Mouse (Mus musculus) granulocyte monocyte progenitor cell, adult 5-6 weeks (primary cell): ENCODE measurements at regions not wholly inside any gene's neighbourhood (a gene's known extent, or its start where the extent isn't known, plus 50 kb on each side); places are given as distances from the start of the nearest gene placed in this dataset.

ENCODE experiments used
- ATAC-seq: replicated peaks from 2 replicates; pipeline ENCODE4 v1.8.0; 2016; ENCODE audit warnings: mild to moderate bottlenecking, moderate TSS enrichment, inconsistent platforms; ENCODE audit not compliant: poor library complexity, severe bottlenecking

DNA sequence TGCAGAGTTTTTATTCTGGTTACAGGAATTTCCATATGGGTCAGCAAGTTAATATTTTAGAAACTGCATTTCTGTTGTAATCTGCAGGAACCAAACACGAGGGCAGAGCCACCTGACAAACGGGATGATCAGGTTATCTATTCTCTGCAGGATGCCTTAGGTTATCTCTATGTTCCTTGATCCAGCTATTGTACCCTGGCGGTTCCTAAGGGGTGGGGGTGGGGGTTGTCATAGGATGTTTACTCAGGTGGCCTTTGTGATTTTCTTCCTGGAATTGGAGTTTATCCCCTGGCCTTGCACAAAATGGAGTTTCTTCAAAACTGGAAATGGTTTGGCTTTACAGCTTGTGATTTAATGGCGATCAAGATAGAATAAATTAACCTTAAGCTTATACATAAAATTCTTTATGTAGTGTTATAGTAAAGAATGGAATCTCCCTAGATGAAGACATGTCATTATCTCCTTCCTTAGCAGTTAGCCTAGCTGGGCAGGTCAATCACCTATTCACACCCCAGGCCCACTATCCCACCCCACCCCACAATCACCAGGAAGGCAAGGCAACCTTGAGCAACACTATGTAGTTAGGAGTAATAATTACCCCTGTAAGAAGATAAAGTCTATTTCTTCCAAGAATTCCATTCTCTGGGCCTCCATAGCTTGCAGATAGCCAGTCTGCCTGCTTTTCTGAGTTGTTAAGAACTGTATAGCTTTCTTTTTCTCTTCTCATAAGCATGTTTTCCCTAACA is 192.3 kb upstream of the B430218F22Rik start:
- no peak for ATAC-seq

DNA sequence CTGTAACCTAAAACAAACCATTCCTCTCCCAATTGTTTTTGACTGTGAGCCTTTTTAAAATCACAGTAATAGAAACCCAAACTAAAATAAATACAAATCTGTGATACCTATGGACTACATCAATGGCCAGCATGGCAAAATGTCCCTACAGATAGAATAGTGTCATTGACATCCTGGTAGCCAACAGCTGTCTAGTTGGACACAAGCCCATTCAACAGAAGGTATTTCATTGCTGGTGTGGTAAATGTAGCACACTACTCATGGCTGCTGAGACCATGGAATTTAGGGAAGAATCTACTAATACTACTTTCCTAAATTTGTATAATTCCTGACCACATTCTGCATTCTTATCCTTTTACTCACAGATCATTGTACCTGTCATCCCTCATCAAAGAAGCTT is 178.3 kb upstream of the B430218F22Rik start:
- ATAC-seq, result no peak

DNA sequence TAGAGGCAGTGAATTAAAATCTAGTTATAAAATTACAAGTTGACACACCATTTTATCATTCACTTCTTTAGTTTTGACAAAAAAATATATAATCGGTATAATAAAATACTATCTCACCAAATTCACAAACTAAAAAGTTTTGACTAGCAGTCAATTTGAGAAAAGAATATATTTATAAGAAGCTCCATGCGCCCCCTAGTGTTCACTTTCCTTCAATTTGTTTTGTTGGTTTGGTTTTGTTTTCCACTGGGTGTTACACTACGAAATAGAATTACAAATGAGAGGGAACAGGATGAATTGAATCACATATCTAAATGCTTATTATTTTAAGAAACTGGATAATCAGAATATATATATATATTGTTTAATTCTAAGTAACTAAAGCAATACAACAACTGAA is 159.1 kb upstream of the B430218F22Rik start:
- no peak for ATAC-seq

DNA sequence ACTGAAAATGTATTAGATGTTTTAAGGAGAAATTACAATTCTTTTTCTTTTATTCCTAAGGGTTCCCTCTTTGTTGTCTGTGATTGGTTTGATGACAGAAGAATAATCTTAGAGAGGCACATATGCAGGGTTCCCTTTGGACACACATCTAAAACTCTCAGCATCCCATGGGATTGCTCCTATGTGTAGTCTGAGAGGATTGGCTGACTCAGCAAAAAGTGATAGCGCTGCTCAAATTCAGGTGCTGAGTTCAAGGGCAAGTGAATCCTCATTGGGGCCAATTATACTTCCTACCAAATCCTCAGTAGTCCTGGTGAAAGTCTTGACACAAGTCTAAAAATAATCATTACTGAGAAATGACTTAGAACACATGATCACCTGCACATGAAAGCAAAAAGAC is 148.5 kb upstream of the B430218F22Rik start:
- ATAC-seq, result no peak

DNA sequence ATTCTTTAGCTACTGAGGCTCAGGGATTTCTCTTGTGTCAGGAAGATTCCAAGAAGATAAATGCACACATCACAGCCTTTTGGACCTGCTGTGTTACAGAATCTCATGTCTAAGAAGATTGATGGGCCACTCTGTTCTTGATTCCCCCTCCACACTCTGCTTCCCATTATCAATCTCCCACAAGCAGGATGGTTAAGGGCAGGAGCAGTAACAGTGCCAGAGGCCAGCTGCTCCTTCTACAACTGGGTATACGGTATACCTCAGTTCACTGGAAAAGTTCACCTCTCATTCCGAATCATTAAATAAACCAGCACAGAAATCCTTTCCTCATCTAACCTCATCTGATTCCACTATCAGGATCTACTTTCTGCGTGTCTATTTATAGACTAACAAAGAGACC is 141.8 kb upstream of the B430218F22Rik start:
- no peak for ATAC-seq

DNA sequence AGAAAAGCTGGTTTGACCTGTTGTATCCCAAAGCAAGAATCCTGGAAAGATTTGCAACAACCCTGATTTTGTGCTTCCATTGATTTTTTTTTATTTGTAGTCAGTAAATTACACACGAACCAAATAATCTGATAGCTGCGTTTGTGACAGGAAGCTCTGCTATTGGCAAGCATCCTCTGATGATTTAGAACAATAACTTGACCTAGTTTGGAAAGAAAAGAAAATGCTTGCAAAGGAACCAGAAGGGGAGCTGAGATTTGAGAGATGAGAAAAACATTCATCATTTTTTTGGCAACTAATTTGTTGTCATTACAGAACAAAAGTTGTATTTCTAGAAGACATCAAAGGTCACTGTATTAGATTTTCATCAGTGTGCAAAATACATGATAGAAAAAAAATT is 140.9 kb upstream of the B430218F22Rik start:
- no peak for ATAC-seq

DNA sequence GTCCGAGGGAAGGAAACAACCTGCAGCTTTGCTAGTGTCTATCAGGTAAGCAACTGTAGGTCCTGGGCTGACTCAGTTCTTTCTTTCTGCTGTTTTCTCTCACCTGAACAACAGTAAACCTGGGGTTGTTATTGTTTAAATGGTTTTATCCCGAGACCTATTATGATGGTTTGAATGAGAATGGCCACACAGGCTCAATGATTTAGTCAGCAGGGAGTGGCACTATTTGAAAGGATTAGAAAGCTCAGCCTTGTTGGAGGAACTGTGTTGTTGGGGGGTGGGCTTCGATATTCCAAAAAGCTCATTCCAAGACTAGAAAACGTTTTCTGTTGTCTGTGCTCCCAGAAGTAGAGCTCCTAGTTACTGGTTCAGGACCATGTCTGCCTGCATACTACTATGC is 126.8 kb upstream of the B430218F22Rik start:
- ATAC-seq, result no peak

DNA sequence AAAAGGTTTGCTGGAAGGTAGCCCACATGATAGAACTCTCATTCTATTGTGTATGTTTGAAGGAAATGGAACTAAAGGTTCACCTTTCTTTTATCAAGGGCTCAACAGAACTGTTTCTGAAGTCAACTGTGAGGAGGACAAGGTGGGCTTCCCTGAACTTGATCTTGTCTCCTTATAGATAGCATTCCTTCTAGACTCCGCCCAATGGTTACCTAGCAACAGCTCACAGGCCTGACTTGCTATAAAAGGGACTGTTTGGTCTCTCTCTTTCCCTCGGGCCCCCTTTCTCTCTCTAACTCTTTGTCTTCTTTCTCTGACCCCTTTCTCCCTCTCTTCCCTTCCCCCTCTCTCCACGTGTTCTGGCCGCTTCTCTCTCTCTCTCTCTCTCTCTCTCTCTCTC is 123.5 kb upstream of the B430218F22Rik start:
- no peak for ATAC-seq

DNA sequence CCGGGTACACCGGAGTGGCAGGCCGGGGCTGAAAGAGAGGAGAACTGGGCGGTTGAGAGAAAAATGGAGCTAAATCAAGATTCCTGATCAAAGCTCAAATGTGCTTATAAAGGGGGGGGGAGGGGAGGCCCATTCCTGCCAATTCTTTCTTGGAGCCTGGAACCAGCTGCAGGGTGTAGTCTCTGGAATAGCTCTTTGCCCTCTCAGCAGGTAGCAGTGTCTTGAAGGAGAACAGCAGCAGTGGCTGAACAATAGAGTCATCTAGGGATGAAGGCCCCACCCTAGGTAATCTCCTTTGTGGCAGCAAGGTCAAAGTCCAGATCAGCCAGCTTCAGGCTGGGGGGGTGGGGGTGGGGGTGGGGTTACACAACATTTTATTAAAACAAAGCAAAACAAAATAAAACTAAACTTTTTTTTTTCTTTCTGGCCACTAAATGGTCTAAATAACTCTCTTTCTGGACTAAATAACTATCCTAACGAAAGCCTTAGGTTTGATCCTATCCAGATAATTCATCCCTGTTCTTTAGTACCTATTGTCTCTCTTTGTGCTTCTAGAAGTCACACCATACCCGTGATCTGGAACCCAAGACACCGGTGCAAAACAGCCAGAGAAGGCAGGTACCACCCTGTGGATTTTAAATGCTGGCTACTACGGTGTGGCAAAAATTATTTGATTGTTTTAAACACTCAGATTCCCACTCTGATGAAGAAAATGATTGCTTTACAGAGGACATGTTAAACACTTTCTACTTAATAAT is 120.5 kb upstream of the B430218F22Rik start:
- ATAC-seq, result no peak

DNA sequence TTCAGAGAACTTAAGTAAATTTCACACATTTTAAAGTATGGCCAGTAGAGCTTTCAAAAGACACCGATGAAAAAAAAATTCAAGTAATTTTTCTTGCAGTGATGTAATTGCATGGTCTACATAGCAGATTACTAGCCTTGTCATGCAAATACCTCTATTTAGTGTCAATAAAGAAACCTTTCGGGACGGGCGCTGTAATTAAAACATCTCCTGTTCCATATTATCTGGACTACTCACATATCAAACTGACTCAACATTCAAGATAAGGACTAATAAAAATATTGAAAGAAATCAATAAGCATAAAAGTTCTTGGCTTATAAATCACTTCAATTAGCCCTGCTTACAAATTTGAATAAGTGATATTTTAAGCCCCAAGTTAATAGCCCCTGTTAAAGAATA is 113.5 kb upstream of the B430218F22Rik start:
- ATAC-seq, result no peak

DNA sequence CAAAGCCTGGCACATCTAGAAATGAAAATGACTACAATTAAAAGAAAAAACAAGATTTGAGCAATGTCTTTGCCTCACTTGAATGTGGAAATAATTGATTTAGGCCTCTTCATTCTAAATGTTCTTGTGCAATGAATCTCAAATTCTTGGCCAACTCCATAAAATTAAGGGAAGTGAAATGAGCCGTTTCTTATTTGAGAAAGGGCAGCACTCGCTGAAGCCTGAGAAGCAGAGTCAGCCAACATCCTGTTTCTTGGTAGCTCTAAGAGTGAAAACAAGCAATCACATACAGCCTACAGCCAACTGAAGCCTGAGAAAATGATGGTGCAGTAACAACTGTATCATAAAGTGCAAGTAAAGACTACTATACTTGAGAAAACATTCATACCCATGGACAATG is 105.5 kb upstream of the B430218F22Rik start:
- ATAC-seq, result peak; percentile 83

DNA sequence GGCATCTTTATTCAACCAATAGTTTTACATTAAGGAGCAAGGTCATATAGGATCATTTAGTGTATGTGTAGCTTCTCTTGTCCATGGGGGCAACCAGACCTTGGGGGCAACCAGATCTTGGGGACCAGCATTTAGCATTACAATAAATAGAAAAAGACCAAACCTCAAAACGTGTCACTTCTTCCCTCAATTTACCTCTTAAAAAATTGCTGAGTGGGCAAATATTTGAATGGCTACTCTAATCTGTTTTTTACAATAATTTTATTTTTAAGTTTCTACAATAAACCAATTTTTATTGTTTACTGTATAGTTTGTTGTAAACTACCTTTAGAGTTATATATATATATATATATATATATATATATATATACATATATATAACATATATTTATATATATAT is 92.7 kb upstream of the B430218F22Rik start:
- no peak for ATAC-seq

DNA sequence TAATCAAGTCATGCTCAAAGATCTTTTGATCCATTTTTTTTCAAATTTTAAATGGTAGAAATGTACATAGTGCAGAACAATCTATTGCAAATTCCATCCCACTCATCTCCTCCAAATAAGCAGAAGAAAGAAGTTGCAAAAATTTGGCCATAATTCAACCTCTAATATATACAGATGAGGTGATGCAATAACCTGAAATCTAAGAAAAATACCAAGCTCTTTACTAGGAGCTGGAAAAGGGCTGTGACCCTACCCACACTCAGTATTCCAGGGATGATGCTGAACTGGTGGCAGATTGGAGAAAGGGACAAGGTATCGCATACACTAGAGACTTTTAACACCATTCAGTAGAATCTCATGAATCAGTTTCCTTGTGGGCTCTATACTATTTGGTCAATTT is 76.3 kb upstream of the B430218F22Rik start:
- no peak for ATAC-seq

DNA sequence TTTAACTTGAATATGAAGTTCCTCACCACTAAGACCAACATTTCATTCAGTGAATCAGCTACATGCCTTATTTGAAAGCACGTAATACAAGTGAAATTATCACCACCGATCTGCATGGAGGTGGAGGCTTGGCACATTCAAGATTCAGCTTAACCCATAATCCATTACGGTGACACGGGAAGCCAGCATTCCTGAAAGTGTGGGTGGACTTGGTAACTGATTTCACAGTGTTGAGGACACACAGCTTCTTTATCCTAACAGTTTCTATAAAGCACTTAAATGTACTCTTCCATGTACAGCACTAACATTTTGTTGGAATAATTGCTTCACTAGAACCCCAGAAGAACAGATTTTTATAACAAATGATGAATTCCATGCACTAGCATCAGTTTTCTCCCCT is 72.8 kb upstream of the B430218F22Rik start:
- ATAC-seq, result no peak
